9 mouse cellular contexts compared by ENCODE assay signal in genomic region chr3:95972873-95973634, GRCm38 (mm10). TPM values are rescaled to one million over a fixed set of nuclear protein-coding genes. Genes with fewer than 3 reads are reported as not detected.
DNase-seq lines count a peak whose midpoint lies in the region; ATAC-seq and TF ChIP-seq lines count a peak whose summit lies in the region.
"Had no signal": no experiment of that assay in that cellular context is flagged by ENCODE, and none has a peak within 500 bp of the region (broad histone marks: within the 10 kb centered on the region; RNA-seq: fewer than 3 reads in every experiment).

No protein-coding gene starts in this region.

- TF ChIP-seq CTCF in midbrain, postnatal 0 days (IDR thresholded peaks at IDR 0.05) = 0 out of 2 replicates have a peak, but pooled peaks have one; percentile 9

- peak overlapping the region; percentile 64 for H3K27ac ChIP-seq in embryonic facial prominence, embryonic 14.5 days (replicated peaks; ENCODE audit: low read depth, low read length)
- H3K27ac ChIP-seq in limb, embryonic 11.5 days (replicated peaks; ENCODE audit: low read depth, low read length) = 0 out of 2 replicates have a peak overlapping the region, but pooled peaks have one; percentile 1
- H3K27ac ChIP-seq in midbrain, postnatal 0 days (ENCODE audit: low read depth, low read length) = peak overlapping the region; percentile 68

- WGBS in embryonic facial prominence, embryonic 14.5 days = 3% methylated on average over 34 of the region's 34 CpGs
- 4% methylated on average over 34 of the region's 34 CpGs for WGBS in limb, embryonic 11.5 days
- WGBS in midbrain, postnatal 0 days = 4% methylated on average over 34 of the region's 34 CpGs

- H3K27me3 ChIP-seq in embryonic facial prominence, embryonic 14.5 days (replicated peaks; ENCODE audit: control insufficient read depth, insufficient read depth, low read length) = 0 out of 2 replicates have a peak, but pooled peaks cover 7% of the 10 kb centered on the region
- H3K27me3 ChIP-seq in limb, embryonic 11.5 days (ENCODE audit: control insufficient read depth, insufficient read depth, low read length) = no peaks in the 10 kb centered on the region
- H3K27me3 ChIP-seq in midbrain, postnatal 0 days (ENCODE audit: insufficient read depth, low read length) = no peaks in the 10 kb centered on the region

- H3K4me2 ChIP-seq in embryonic facial prominence, embryonic 14.5 days (ENCODE audit: low read depth, low read length) = peak overlapping the region; percentile 76
- H3K4me2 ChIP-seq in limb, embryonic 11.5 days (ENCODE audit: low read depth, severe bottlenecking) = peak overlapping the region; percentile 36
- peak overlapping the region; percentile 54 for H3K4me2 ChIP-seq in midbrain, postnatal 0 days (ENCODE audit: low read depth, low read length, poor library complexity, severe bottlenecking)

- intact Hi-C loops in gastrocnemius, postnatal 36 days (cut with DNase I) = no loop called here

- peak overlapping the region; percentile 62 for H3K9ac ChIP-seq in embryonic facial prominence, embryonic 14.5 days (ENCODE audit: low read depth, low read length)
- H3K9ac ChIP-seq in limb, embryonic 11.5 days (ENCODE audit: low read length) = peak overlapping the region; percentile 5; the same call in 1 of the 2 replicates
- peak overlapping the region; percentile 33; the same call in 1 of the 2 replicates for H3K9ac ChIP-seq in midbrain, postnatal 0 days (replicated peaks; ENCODE audit: low read length, poor library complexity, severe bottlenecking)

- H3K4me1 ChIP-seq in embryonic facial prominence, embryonic 14.5 days (ENCODE audit: control insufficient read depth, insufficient read depth, low read length) = peaks cover 10% of the 10 kb centered on the region; the same call in 1 of the 2 replicates
- H3K4me1 ChIP-seq in limb, embryonic 11.5 days (ENCODE audit: control insufficient read depth, insufficient read depth, low read length) = no peaks in the 10 kb centered on the region
- H3K4me1 ChIP-seq in midbrain, postnatal 0 days (ENCODE audit: insufficient read depth, low read length) = no peaks in the 10 kb centered on the region

- peak overlapping the region; percentile 35 for H3K4me3 ChIP-seq in embryonic facial prominence, embryonic 14.5 days (ENCODE audit: low read depth, low read length)
- peak overlapping the region; percentile 7; the same call in 1 of the 2 replicates for H3K4me3 ChIP-seq in limb, embryonic 11.5 days (ENCODE audit: low read depth, low read length)
- H3K4me3 ChIP-seq in midbrain, postnatal 0 days (ENCODE audit: low read depth, low read length) = peak overlapping the region; percentile 28

- H3K9me3 ChIP-seq in embryonic facial prominence, embryonic 14.5 days (ENCODE audit: control insufficient read depth, low read length) = no peaks in the 10 kb centered on the region
- H3K9me3 ChIP-seq in limb, embryonic 11.5 days (ENCODE audit: control insufficient read depth, low read length) = no peaks in the 10 kb centered on the region
- no peaks in the 10 kb centered on the region for H3K9me3 ChIP-seq in midbrain, postnatal 0 days (ENCODE audit: low read length)
- H3K9me3 ChIP-seq: G1E had no signal

- peak; percentile 42 for DNase-seq in gastrocnemius, postnatal 25 days
- no peak for DNase-seq in gastrocnemius, postnatal 36 days
- peak; percentile 83 for DNase-seq in B cell, adult 2 months
- peak; percentile 94 for DNase-seq in embryonic facial prominence, embryonic 14.5 days (ENCODE audit: low spot score)
- DNase-seq in limb, embryonic 11.5 days (ENCODE audit: low spot score) = peak; percentile 72
- peak; percentile 89 for DNase-seq in midbrain, postnatal 0 days (ENCODE audit: low spot score)
- DNase-seq in thymus, postnatal 36 days = peak; percentile 77 to 89
- DNase-seq in left cerebral cortex, adult 18-20 months (ENCODE audit: low spot score in 2 of 2) = no peak

- ATAC-seq in embryonic facial prominence, embryonic 14.5 days (ENCODE audit: low read depth) = peak; percentile 93
- ATAC-seq in limb, embryonic 11.5 days (ENCODE audit: insufficient number of reproducible peaks, low FRiP score, low TSS enrichment, low read depth) = peak; percentile 65; the same call in 1 of the 2 replicates
- peak; percentile 90 for ATAC-seq in midbrain, postnatal 0 days (ENCODE audit: low FRiP score)

- H3K36me3 ChIP-seq in embryonic facial prominence, embryonic 14.5 days (ENCODE audit: control insufficient read depth, insufficient read depth, low read length) = no peaks in the 10 kb centered on the region
- no peaks in the 10 kb centered on the region for H3K36me3 ChIP-seq in limb, embryonic 11.5 days (ENCODE audit: control insufficient read depth, insufficient read depth, low read length)
- H3K36me3 ChIP-seq in midbrain, postnatal 0 days (ENCODE audit: insufficient read depth, low read length) = no peaks in the 10 kb centered on the region
- H3K36me3 ChIP-seq: G1E had no signal

RNA-seq across cellular contexts. Expression of gene Plekho1, which starts 22.7 kb away (rescaled TPM):
- 10 to 100 TPM; 23.2 to 39.8 TPM for total RNA-seq in gastrocnemius, postnatal 25 days (2021)
- 10 to 100 TPM; 17.6 to 23.6 TPM for total RNA-seq in gastrocnemius, postnatal 36 days (2021)
- 40.5 and 43.2 TPM in 2 replicates for polyA plus RNA-seq in embryonic facial prominence, embryonic 14.5 days (2014; fragmentation: Nextera tagmentation; extraction: Ambion mirVana)
- 78.3 and 82.7 TPM in 2 replicates for polyA plus RNA-seq in limb, embryonic 11.5 days (2014; fragmentation: Nextera tagmentation; extraction: Ambion mirVana)
- 52.5 and 62.7 TPM in 2 replicates for total RNA-seq in midbrain, postnatal 0 days (2014; rRNA removed)
- 37.3 and 41.2 TPM in 2 replicates for polyA plus RNA-seq in midbrain, postnatal 0 days (2015; fragmentation: Nextera tagmentation; extraction: Ambion mirVana)
- total RNA-seq in left cerebral cortex, adult 18-20 months (2021) = 10 to 100 TPM; 73.6 to 81.9 TPM

RNA-seq across cellular contexts. Expression of gene Anp32e, which starts 44.0 kb away (rescaled TPM):
- 10 to 100 TPM; 67.4 to 69.1 TPM for total RNA-seq in gastrocnemius, postnatal 25 days (2021)
- 10 to 100 TPM; 67.1 to 71.1 TPM for total RNA-seq in gastrocnemius, postnatal 36 days (2021)
- polyA plus RNA-seq in embryonic facial prominence, embryonic 14.5 days (2014; fragmentation: Nextera tagmentation; extraction: Ambion mirVana) = 62.6 and 64.2 TPM in 2 replicates
- polyA plus RNA-seq in limb, embryonic 11.5 days (2014; fragmentation: Nextera tagmentation; extraction: Ambion mirVana) = 125 and 151 TPM in 2 replicates
- 24.7 and 27.5 TPM in 2 replicates for total RNA-seq in midbrain, postnatal 0 days (2014; rRNA removed)
- 70.9 and 86.9 TPM in 2 replicates for polyA plus RNA-seq in midbrain, postnatal 0 days (2015; fragmentation: Nextera tagmentation; extraction: Ambion mirVana)
- total RNA-seq in left cerebral cortex, adult 18-20 months (2021) = 100 to 1,000 TPM in 1 of 2 experiments, 10 to 100 TPM in 1; 95.1 to 109 TPM

Comparison
In these comparisons a context has a peak if more than half of its experiments do, and no peak if none do; other contexts are left out.
1. DNase-seq: peak in gastrocnemius, postnatal 25 days (single experiment), B cell, adult 2 months (2 of 2), embryonic facial prominence, embryonic 14.5 days (single experiment), limb, embryonic 11.5 days (single experiment), midbrain, postnatal 0 days (single experiment) and thymus, postnatal 36 days (2 of 2); none in gastrocnemius, postnatal 36 days (0 of 2) and left cerebral cortex, adult 18-20 months (0 of 2).
2. H3K27ac ChIP-seq: peak in every context shown above with its lines; median percentile 68 in midbrain, postnatal 0 days; 64 in embryonic facial prominence, embryonic 14.5 days; 1 in limb, embryonic 11.5 days.
3. H3K9ac ChIP-seq: peak in every context shown above with its lines; median percentile 62 in embryonic facial prominence, embryonic 14.5 days; 33 in midbrain, postnatal 0 days; 5 in limb, embryonic 11.5 days.
4. Peak in every context shown above with its lines, with median percentiles within 50 percentile points of each other: ATAC-seq, H3K4me2 ChIP-seq and H3K4me3 ChIP-seq.